Mouse (Mus musculus) ES-E14 (cell line): ENCODE data around the gene Acads. TPM values are rescaled to one million over a fixed set of nuclear protein-coding genes. Genes with fewer than 3 reads are reported as not detected.
A peak's percentile ranks its signal among the peaks of the same experiment; 100 is the strongest.
"Not testable (repeated sequence)": the region's sequence is repeated elsewhere in the genome, so short reads cannot be mapped to it uniquely, and the experiment has no call there.

ENCODE experiments used
- DNase-seq: peaks from one replicate; pipeline ENCODE4 v3.0.0-alpha.2; 2013; ENCODE audit warnings: low read depth, low spot score
- H3K27ac ChIP-seq: 2 replicates; pipeline ENCODE4 v1.5.1; 2012; ENCODE audit warnings: low read depth, mild to moderate bottlenecking, low read length, moderate library complexity, mixed read lengths; ENCODE audit not compliant: poor library complexity, insufficient read depth, severe bottlenecking
- H3K36me3 ChIP-seq: 2 replicates; pipeline ENCODE4 v1.6.1; 2012; ENCODE audit warnings: mild to moderate bottlenecking, low read length, moderate library complexity, mixed read lengths; ENCODE audit not compliant: control insufficient read depth, poor library complexity, insufficient read depth, severe bottlenecking
- H3K4me1 ChIP-seq, 2 experiments: fragments of 150-350 bp in 1 of 2; sonication (generic) in 1 of 2; 2 replicates each; pipeline ENCODE4 v1.6.1; 2012; ENCODE audit warnings: low read length in 2 of 2, mild to moderate bottlenecking in 1 of 2, mixed read lengths in 1 of 2; ENCODE audit not compliant: control insufficient read depth in 2 of 2, insufficient read depth in 2 of 2, poor library complexity in 1 of 2
- H3K4me3 ChIP-seq, 2 experiments: fragments of 150-350 bp in 1 of 2; sonication (generic) in 1 of 2; 2 replicates each; pipeline ENCODE4 v1.5.1; 2012; ENCODE audit warnings: low read length in 2 of 2, low read depth in 1 of 2, mild to moderate bottlenecking in 1 of 2, mixed read lengths in 1 of 2; ENCODE audit not compliant: insufficient read depth in 1 of 2, poor library complexity in 1 of 2, severe bottlenecking in 1 of 2
- H3K9ac ChIP-seq: 2 replicates; pipeline ENCODE4 v1.6.1; 2012; ENCODE audit warnings: low read depth, mild to moderate bottlenecking, low read length, mixed read lengths; ENCODE audit not compliant: poor library complexity, insufficient read depth, severe bottlenecking
- H3K9me3 ChIP-seq: fragments of 150-350 bp; sonication (generic); 2 replicates; pipeline ENCODE4 v1.6.1; 2012; ENCODE audit warnings: low read depth, mild to moderate bottlenecking, low read length; ENCODE audit not compliant: control insufficient read depth, insufficient read depth
- CHD2 ChIP-seq: IDR thresholded peaks from 2 replicates; pipeline ENCODE4 v1.6.1; 2014; ENCODE audit warnings: mild to moderate bottlenecking, low read depth, low read length, inconsistent platforms
- HCFC1 ChIP-seq: IDR thresholded peaks from 2 replicates; pipeline ENCODE4 v1.6.1; 2012; ENCODE audit warnings: low read length, inconsistent platforms, borderline replicate concordance; ENCODE audit not compliant: insufficient read depth
- MAFK ChIP-seq: IDR thresholded peaks from 2 replicates; pipeline ENCODE4 v1.6.1; 2014; ENCODE audit warnings: mild to moderate bottlenecking, low read depth, low read length, inconsistent platforms; ENCODE audit not compliant: insufficient read depth
- ZC3H11A ChIP-seq: IDR thresholded peaks from 2 replicates; pipeline ENCODE4 v1.6.1; 2012; ENCODE audit warnings: low read depth, mild to moderate bottlenecking, inconsistent platforms, low read length, borderline replicate concordance
- ZNF384 ChIP-seq: IDR thresholded peaks from 2 replicates; pipeline ENCODE4 v1.6.1; 2012; ENCODE audit warnings: low read depth, low read length, inconsistent platforms
- in situ Hi-C, 2 experiments: fragments of 600-800 bp; cut with MboI; formaldehyde crosslinking; loops; one replicate each; pipeline ENCODE4 v1.15.1; 2025; ENCODE audit warnings: low sequenced_read_pairs in 2 of 2, inconsistent platforms in 1 of 2; ENCODE audit not compliant: unreplicated experiment in 2 of 2
- total RNA-seq: library from RNA; depleted of rRNA; stranded (reverse); fragments of 300-350 nt; gene quantifications from 2 replicates; pipeline ENCODE4 v1.2.3, GENCODE M21; 2012

The Acads gene
- total RNA-seq, 1 experiment: 41.1 TPM

GRCm38 (mm10) chr5:115150991-115151390 is 31.8 kb upstream of the Acads start:
- DNase-seq: no peak
- Histone ChIP-seq H3K4me3 (no peak overlapping the region), H3K4me1 (peaks cover 6 to 26% of the 10 kb centered on the region in 2 experiments), H3K9me3 (no peaks in the 10 kb centered on the region), H3K36me3 (peaks cover 43% of the 10 kb centered on the region), H3K27ac (no peak overlapping the region), H3K9ac (no peak overlapping the region; the same call in 1 of the 2 replicates)
- no peak for TF ChIP-seq ZC3H11A
- no peak for TF ChIP-seq ZNF384
- no peak for TF ChIP-seq HCFC1
- no peak for TF ChIP-seq MAFK
- TF ChIP-seq CHD2: no peak
- in situ Hi-C loops: no loop called here

GRCm38 (mm10) chr5:115149675-115150459 is 30.7 kb upstream of the Acads start:
- Histone ChIP-seq H3K9me3 (no peaks in the 10 kb centered on the region), H3K36me3 (peaks cover 46% of the 10 kb centered on the region), H3K4me1 (peaks cover 6 to 34% of the 10 kb centered on the region in 2 experiments), H3K9ac (no peak overlapping the region), H3K27ac (no peak overlapping the region), H3K4me3 (no peak overlapping the region)
- no peak for DNase-seq
- no peak for TF ChIP-seq ZNF384
- in situ Hi-C loops: no loop called here

- H3K9me3 ChIP-seq, H3K9ac ChIP-seq, H3K27ac ChIP-seq, DNase-seq, in situ Hi-C loops, H3K4me3 ChIP-seq: not testable (repeated sequence)
- peak; percentile 71 for TF ChIP-seq ZNF384
- Histone ChIP-seq H3K4me1 (peaks cover 6 to 39% of the 10 kb centered on the region in 2 experiments), H3K36me3 (peaks cover 48% of the 10 kb centered on the region)
Measured at GRCm38 (mm10) chr5:115148872-115149271, 29.7 kb upstream of the Acads start.

GRCm38 (mm10) chr5:115148378-115148777 is 29.2 kb upstream of the Acads start:
- peaks cover 46% of the 10 kb centered on the region for H3K36me3 ChIP-seq
- no peak overlapping the region for H3K9ac ChIP-seq
- in situ Hi-C loops: no loop called here
- H3K27ac ChIP-seq: no peak overlapping the region
- DNase-seq: no peak
- no peak overlapping the region for H3K4me3 ChIP-seq
- no peaks in the 10 kb centered on the region for H3K9me3 ChIP-seq
- TF ChIP-seq HCFC1 (no peak), ZC3H11A (no peak), CHD2 (no peak), ZNF384 (no peak), MAFK (no peak)
- peaks cover 6 to 41% of the 10 kb centered on the region in 2 experiments for H3K4me1 ChIP-seq

- no peak for DNase-seq
- in situ Hi-C loops: no loop called here
- no peak for TF ChIP-seq CHD2
- no peak for TF ChIP-seq ZNF384
- TF ChIP-seq HCFC1: no peak
- no peak for TF ChIP-seq MAFK
- TF ChIP-seq ZC3H11A: no peak
Measured at GRCm38 (mm10) chr5:115147388-115147787, 28.2 kb upstream of the Acads start.

More at GRCm38 (mm10) chr5:115147388-115147787, 28.2 kb upstream of the Acads start:
- Histone ChIP-seq H3K9me3 (no peaks in the 10 kb centered on the region), H3K4me1 (peaks cover 1 to 42% of the 10 kb centered on the region in 2 experiments), H3K9ac (no peak overlapping the region), H3K4me3 (no peak overlapping the region), H3K27ac (no peak overlapping the region), H3K36me3 (peaks cover 44% of the 10 kb centered on the region)
